Mouse (Mus musculus): ENCODE results near the gene Galns.

The Galns gene

DNA sequence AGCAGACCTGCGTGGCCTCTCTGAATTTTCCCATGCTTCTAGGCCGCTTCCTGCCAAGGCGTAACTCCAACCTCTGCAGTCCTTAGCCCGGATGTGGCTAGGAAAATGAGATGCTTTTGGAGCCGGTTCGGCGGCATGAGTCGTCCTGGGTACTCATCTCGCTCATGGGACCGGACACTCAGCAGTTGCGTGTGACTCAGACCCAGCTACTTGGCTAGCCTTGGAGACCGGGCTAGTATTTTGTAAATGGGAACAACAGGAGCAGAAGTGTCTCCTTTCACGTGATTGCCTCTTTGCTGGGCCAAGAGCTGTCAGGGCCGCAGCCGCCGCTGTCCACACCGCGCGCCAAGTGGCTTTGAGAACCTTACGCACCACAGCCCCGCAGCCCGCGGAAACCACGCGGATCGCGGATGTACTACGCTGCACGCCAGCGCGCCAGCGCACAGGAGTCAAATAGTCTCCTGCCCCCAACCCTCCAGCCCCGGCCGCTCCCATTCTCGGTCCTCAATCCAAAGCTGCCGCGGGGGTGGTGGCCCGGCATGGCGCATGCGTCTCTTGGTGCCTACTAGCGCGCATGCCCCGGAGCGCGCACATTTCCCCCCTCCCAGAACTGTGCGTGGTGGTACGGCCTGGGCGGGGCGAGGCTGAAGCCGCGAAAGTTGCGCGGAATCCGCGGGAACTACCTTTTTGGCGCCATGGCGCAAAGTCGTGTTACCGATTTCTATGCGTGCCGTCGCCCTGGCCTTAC, 43.7 kb downstream of the Galns start, which contains the start of gene Cdt1:
Cdt1 (plus strand) TSS at position 655 of the 748 bp plus-strand sequence.
- in situ Hi-C loops (cut with MboI) = no loop called here

DNA sequence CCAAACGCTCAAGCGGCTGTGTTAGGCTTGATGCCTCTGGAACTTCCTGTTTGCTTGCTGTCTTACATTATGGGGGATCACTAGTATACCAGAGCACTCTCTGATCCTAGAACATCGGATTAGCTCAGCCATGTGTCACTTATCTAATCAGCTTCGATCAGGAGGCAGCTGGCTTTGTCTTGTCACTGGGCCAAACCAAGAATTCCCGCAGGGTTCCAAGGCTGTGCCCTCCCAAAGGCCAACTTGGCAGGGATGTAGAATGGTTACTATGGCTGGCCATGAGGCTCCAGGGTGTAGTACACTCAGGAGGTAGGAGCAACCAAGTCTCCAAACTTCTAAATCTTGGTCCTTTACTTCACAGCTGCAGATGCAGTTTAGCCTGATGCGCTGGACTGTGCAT, 44.5 kb downstream of the Galns start:
- in situ Hi-C loops (cut with MboI) = no loop called here

DNA sequence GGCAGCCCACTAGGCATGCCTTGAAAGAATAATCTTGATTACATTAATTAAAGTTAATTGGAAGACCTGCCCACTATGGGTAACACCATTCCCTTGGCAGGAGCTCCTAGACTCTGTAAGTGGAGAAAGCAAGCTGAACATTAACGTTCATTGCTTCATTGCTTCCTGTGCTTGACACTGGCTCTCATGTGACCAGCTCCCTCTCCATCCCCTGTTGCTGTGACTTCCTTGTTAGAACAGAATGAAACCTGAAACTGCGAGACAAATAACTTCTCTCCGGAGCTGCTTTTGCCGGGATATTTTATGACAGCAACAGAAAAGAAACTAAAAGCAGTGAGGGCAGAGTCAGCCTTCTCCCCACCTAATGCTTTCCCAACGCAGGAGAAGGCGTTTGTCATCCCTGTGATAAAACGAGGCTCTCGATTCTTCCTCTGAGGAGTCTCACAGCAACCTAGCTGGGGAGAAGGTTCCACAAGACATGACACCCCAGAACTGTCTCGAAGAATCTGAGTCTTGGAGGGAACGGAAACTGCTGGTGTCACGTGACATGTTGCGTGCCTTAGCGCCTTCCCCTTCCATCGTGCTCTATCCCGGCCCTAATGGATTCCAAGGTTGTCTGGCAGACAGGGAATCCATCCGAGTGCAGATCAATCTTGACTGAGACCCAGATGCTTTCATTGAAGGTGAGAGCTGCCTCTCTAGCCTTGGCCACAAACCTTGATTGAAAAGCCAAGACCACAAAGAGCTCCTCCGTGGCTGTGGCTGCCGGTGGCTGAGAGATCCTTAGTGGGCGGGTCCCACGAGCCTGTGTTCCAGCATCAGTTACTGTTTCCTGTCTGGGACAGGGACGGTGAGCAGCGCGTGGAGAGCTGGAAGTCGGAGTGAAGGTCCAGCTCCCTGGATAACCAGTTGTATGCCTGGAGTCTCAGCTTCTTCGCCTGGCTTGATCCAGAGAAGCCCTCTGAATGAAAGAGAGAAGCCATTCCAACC, 46.6 kb downstream of the Galns start:
- in situ Hi-C loops (cut with MboI) = no loop called here

DNA sequence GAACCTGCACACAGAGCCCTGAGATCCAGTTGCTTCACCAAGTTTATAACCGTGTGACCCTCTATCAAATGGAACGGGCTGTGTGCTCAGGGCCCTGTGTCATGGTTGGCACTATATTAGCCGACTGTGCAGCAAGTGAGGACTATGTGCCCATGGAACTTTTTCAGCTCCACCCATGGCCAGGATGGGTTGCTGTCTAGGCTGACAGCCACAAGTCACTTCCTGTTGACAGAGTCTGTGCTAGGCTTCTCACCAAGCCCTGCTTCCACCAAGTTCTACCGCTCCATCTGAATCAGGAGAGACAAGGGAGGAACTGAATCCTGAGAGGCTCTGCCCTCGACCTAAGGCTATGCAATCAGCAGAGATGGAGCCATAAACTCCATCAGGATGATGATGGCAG, 50.1 kb downstream of the Galns start:
- in situ Hi-C loops (cut with MboI) = no loop called here

DNA sequence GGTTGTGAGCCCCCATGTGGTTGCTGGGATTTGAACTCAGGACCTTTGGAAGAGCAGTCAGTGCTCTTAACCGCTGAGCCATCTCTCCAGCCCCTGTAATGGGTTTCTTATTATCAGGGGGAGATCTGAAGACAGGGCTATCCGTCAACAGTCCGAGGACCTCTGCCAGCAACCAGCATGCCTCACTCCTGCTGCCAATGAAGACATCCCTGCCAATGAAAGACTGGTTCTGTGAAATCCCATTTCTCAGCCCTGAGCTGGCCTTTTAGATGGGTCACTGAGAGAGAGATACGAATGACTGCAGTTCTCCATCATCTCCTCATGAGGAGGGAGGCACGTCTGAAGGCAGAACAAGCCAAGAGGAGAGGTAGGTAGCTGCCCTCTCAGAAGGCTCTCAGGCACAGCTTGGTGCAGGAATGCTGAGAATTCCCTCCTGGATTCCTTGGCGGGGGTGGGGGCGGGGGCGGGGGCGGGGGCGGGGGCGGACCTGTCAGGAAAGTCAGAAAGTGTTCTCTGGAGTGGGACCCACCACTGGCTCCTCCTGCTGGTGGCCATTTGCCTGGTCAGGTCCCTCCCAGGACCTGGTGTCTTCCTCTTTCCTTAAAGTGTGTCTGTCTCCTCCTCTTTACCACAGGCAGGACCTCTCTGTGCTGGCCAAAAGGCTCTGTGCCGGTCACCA, 52.5 kb downstream of the Galns start:
- in situ Hi-C loops (cut with MboI) = no loop called here

DNA sequence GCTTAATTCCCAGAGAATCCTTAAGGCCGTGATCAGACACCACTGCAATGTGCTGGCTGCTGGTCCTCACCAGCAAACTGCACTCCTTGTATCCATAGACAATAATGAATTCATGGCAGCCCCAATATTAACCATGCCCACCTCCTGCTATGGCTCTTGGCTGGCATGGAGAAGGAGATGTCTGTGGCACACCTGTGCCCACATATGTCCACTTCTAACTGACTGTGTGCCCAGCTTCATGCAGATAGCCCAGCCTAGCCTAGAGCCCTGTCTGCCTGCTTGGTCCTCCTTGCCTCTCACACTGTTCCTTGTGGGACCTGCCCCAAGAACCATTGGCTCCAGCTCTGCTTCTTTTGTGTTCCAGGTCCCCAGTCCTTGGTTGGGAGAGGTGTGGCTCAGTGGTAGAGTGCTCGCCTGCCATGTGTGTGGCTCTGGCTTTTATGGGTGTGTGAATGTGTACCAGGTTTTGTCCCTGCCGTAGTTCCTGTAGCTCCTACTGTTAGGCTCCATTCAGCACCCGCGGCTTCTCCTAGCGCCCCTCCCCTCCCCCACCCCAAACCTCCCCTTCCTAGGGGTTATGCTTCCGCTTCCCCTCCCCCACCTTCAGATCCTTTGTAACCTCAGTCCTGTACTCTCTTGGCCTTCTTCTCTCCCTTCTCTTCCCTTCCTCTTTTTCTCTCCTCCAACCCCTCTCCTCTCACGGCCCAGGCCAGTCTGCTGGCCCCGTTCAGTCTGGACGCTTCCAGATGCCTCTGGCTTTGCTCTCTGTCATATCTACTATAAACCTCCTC, 53.8 kb downstream of the Galns start:
- in situ Hi-C loops (cut with MboI) = no loop called here

DNA sequence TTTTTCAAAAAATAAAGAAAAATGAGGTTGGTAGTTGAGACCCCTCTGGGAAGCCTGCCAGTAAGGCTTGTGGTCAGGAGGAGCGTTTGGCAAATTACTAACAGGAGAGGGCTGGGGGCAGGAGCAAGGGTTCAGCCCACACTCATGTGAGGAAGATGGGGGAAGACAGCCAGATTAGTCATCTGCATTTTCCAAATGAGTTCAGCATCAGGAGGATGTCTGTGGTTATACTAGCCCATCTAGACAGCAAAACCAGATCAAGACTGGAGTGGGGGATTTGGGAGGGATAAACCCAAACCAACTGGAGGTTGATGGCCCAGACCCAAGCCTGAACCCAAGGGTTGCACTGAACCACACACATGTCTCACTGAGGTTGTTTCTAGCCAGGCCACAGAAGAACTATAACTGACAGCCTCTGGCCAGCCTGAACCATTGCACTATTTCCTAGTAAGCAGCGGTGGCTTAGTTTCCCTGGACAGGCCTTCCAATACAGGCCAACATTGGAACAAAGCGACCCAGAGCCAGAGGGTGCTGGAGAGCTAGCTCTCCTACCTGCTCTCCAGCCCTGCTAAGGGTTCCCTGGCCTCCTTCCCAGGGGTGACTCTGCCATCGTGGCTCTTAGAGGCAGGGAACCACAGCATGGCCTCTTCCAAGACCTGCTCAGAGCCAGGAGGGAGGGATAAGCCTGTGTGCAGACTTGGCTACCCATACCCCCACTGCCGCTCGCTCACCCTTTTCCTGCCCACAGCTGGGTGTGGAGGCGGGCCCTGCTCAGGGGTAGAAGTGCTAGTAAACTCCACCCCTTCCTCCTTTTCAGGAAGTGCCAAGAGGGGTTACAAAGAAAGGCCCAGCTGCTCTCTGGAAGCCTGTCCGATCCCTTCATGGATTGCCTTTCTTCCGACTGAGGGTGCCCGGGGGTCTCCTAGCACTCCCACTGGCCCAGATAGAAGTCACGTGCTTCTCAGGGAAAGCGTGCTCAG, 54.9 kb downstream of the Galns start:
- in situ Hi-C loops (cut with MboI) = no loop called here

DNA sequence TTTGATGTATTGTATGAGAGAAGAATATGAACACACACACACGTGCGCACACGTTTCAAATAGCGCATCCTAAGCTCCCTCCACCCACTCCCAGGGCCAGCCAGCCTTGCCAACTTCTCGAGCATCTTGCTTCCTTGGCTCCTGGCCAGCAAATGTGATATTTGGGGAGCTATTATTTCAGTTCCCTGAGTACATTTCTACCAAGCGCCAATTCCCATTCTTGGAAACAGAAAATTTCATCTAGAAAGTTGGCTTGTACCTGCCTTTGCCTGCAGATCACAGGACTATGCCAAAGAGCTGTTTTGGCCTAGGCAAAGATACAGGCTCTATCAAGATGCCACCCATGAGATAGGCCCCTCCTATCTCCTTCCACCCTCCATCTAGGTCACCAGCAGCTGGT, 56.5 kb downstream of the Galns start:
- in situ Hi-C loops (cut with MboI) = no loop called here

DNA sequence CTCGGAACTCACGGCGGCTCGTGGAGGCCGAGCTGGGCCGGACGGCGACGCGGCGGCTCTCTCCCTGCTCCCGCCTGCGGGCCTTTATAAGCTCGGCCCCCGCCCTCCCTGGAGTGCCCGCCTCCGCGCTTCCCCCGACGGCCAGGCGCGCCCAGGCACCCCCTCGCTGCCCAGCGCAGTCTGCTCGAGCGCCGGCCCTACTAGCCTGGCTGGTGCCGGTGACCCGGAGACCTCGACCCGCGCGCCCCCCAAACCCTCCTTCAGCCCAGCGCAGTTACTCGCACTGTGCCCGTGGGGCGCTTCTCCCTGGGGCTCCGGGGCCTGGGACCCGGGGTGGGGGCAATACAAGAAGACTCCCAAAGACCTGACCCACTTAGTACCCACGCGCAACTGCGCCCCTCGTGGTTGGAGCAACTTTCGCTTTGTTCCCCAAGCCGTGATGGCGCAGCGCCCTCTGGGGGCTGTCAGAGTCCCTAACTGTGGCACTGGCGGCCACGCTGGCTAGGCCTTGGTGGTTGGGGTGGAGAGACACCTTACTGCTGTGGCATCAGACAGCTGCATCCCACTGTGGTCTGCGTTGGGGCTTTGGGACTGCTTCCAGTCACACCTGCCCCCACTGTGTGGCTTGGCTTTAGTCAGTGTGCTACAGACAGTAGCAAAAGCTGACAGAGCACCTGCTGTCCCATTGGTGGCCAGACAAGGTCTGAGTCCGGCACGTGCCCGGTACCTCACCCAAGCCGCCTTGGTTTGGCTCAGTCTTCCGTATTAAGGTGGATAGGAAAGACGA, 59.8 kb downstream of the Galns start, which contains the start of gene Piezo1:
Piezo1 (minus strand) TSS at position 65 of the 787 bp plus-strand sequence.
- in situ Hi-C loops (cut with MboI) = no loop called here

DNA sequence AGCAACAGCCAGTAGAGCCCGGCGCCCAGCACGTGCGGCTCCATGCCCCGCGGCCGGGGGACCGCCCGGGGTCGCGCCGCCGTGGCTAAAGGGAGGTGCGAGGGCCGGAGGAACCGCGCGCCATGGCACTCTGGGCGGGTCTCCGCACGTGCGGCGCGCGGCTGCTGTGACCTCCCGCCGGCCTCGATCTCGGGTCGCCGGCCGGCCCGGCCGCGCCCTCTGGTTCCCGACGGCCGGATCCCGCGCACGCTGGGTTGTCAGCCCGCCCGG, 60.3 kb downstream of the Galns start:
- in situ Hi-C loops (cut with MboI) = no loop called here

DNA sequence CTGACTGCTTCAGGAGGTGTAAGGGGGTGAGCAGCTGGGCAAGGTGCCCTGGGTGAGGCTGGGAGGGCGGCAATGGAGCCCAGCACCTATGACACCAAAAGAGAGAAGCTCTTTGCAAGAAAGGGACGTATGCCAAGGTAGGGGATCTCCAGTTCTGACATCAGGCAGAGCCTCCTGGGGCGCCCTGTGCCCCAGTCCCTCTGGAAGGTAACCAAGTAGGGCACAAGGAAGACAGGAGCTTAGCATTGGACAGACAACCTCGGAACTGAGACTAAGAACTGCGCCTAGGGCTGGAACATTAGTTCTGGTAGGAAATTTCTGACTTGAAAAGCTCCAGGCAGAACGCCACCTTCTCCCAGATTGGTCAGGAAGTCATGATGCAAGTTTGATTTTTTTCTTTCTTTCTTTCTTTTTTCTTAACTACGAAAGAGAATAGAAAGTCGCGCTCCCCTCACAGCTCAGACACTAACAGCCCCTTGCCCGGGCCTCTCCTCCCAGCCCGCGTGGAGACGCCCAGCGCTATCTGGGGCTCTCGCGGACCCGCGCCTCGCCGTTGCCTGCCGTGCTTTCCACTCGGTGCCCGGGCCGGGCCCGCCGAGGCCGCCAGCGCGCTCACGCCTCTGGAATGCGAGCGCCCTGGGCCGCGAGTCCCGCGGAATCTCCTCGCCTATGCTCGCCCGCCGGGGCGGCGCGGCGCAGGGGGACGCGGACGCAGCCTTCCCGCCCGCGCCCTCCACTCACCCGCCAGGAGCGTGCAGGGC, 60.8 kb downstream of the Galns start:
- in situ Hi-C loops (cut with MboI) = no loop called here

DNA sequence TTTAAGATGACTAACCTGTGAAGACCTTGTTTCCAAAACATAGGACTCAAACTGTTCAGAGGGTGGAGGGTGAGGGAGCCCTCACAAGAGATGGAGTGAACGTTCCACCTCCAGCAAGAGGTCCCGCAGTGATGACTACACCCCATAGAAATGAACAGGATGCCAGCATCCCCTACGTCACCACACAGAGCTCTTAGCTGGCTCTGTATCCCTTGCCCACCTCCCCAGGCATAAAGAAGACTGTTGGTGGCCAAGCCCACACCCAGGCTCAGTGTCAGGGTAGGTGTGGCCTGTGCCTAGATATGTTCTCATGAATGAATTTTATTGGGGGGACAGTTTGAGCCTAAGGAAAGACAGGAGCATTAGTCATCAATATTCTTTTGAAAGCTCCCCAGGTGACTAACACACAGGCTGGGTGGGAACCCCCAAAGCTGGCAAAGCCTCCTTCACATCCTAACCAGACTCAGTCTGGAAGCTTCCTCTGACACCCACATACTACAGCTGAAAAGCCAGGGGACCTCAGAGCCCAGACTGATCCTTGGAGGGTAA, 62.3 kb downstream of the Galns start:
- in situ Hi-C loops (cut with MboI) = loop anchor here (5.0 kb wide), 1 partner anchor 47 kb away; no protein-coding TSS in a partner anchor

DNA sequence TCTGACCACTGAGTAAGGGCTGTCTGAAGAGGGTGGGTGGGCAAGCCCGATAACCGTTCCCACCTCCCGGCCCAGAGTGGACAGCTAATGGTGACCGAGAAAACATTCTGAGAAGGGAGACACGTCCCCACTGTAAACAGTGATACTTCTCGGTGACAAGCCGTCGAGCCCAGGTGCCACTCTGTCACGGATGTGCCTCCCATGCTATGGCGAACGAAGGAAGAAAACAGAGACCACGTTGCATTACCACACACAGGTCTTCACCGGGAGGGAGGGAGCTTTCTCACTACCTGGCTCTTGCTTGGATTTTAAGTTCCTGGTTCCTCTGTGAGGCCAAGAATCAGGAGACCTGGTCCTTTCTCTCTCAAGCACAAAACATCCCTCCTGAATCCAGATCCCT, 62.9 kb downstream of the Galns start:
- in situ Hi-C loops (cut with MboI) = loop anchor here (5.0 kb wide), 1 partner anchor 46 kb away; no protein-coding TSS in a partner anchor

DNA sequence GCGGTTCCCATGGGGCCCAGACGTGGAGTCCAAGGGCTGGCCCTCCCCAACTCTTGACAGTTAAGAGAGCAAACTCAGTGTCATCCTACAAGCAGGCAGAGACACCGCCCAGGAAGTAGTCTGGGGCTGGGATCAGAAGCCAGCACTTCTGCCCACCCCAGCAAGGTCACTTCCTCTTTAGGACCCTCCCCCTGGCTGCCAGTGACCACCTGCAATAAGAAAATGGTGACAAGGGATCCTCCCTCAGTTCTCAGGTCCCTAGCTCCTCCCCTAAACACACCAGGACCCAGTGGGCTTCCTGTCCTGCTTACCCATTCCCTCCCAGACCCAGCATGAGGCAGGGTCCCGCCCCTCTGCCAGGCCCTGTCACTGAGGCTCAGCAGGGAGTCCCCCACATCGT, 63.4 kb downstream of the Galns start:
- in situ Hi-C loops (cut with MboI) = loop anchor here (5.0 kb wide), 1 partner anchor 46 kb away; no protein-coding TSS in a partner anchor

DNA sequence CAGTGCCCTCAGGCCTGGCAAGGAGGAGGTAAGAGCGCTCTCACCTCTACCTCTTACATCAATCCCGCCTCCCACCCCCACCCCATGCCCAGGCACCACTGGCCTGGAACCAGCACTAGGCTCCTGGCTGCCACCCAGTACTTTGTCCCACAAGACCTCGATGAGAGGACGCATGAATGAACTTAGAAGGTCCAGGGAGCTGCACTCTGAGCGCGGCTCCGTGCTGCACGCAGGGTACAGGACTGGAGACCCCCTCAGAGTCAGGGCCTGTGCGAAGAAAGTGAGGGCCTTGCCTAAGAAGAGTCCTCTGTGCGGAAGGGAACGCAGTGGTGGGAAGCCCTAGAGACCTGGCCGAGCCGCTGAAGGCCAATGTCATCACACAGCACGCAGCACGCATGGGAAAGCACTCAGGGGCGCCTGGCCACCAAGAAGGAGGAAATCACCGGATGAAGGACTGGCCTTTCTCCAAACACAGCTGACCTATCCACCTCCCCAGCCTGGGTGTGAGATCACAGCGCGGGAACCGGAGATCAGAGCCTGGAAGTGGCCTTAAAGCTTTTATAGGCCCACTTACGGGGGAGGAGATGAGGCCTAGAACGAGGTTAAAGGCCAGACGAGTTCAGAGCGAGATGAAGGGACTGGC, 64.3 kb downstream of the Galns start:
- in situ Hi-C loops (cut with MboI) = loop anchor here (5.0 kb wide), 1 partner anchor 45 kb away; no protein-coding TSS in a partner anchor

DNA sequence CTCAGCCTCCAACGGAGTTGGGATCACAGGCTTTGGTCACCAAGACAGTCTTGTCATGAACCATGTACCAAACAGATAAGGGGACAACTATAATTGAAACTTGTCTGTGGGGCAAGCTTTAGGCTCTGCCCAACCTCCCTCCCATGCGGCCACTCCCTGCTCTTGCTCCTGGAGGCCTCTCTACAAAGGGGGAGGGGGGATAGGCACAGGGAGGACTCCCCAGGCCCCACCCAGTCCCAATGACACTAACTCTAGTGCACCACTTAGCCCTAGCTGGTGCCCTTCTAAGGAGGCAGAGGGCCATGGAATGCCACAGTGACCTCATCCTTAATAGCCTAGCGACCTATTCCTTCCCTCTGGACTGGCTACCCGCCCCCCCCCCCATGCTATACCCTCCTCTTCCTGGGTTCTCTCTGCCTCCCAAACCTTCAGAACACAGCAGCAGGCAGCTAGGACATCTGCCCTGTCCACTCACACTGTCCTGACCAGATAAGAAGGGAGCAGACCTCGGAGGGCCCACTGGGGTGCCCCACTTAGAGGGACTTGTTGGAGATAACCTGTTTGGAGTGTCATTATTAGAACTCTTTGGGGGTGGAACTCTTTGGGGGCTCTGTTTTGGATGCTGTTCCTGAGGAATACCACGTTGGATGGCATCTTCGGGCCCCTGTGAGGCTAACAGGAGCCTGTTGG, 65.1 kb downstream of the Galns start:
- in situ Hi-C loops (cut with MboI) = loop anchor here (5.0 kb wide), 1 partner anchor 44 kb away; no protein-coding TSS in a partner anchor

DNA sequence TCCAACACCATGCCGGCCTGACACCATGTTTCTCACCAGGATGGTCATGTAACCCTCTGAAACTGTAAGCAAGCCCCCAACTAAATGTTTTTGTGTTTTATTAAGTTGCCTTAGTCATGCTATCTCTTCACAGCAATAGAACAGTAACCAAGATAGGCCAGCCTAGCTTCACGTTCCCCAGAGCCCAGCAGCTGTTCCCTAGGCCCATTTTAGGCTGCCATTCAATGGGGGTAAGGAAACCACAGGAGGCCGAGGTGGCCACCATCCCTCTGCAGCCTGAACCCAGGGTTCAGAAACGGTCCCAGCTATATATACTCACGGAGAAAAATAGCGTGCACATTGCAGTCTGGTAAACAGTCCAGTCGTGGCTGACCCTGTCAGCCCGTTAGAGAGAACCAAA, 67.1 kb downstream of the Galns start:
- in situ Hi-C loops (cut with MboI) = no loop called here
